Mouse (Mus musculus): ENCODE results near the gene Irf7. TPM values are rescaled to one million over a fixed set of nuclear protein-coding genes. Genes with fewer than 3 reads are reported as not detected.
A peak's percentile ranks its signal among the peaks of the same experiment; 100 is the strongest.
"Not testable (repeated sequence)": the region's sequence is repeated elsewhere in the genome, so short reads cannot be mapped to it uniquely, and the experiment has no call there.

The Irf7 gene
- polyA plus RNA-seq, 1 experiment, result 159 TPM

DNA sequence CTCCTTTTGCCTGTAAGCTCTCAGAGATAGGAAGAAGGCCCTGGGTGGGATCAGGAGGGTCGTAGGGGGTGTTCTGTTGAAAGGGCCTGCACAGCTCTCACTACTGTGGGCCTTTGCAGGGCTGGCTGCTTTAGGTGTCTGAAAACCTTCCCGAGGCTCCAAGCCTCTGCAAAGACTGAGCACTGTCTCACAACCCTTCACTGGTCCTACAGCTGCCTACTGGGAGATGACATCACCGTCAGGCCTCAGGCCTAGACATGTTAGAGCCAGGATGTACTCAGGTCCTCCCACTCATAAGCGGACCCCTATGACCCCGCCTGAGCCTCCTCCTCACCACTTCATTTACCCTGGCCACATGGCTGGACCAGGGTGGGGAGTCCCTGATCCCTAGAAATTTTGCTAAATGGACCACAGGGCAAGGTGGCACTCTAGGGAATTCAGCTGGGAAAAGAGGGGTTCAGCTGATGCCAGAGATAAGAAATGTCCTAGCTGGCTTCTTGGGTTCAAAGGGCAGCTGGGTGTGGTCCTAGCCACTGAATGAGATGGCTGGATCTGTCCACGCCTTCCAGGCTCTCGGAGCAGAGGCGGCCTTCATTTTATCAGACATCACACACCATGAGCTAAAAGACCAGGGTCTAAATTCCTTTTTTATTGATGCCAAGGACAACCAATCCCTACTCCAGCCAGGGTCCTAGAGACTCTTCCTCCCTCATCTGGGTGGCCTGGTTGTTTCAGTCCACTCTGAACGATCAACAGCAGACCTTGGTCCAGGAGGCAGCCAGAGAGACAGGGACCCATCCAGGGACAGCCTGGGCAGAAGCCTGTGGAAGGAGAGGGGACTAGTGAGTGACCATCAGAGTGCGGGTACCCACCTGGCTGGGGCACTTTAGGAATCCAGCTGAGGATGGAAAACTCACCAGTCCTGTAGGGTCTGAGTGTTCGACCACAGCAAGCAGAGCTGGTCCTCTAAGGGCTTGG is 11.7 kb upstream of the Irf7 start:
- DNase-seq (ENCODE audit: low read depth, low spot score), result peak; percentile 64

DNA sequence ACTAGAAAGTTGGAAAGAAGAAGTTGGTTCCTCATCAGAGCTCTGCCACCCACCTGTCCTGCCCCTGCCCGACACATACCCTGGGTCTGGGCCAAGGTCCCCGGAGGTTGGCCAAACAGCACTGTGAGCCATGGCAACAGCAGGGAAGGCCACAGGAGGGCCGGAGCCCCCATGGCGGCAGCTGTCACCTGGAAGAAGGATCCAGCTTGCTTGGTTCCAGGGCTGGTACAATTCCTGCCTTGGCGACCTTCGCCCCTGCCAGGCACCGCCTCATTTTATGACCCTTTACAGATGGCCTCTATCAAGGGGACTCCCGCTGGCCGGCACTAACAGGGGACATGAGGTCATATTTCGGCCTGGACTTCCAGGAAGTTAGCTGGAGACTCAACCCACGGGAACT is 10.3 kb upstream of the Irf7 start, which contains the start of gene Cdhr5:
Gene Cdhr5 (minus strand): TSS at position 241 of the 400 bp plus-strand sequence.
- peak; percentile 87 for DNase-seq (ENCODE audit: low read depth, low spot score)
- 17% methylated on average over 11 of the region's 11 CpGs for WGBS

More for the DNA sequence above, 11.7 kb upstream of the Irf7 start:
- WGBS, result 51% methylated on average over 11 of the region's 11 CpGs

DNA sequence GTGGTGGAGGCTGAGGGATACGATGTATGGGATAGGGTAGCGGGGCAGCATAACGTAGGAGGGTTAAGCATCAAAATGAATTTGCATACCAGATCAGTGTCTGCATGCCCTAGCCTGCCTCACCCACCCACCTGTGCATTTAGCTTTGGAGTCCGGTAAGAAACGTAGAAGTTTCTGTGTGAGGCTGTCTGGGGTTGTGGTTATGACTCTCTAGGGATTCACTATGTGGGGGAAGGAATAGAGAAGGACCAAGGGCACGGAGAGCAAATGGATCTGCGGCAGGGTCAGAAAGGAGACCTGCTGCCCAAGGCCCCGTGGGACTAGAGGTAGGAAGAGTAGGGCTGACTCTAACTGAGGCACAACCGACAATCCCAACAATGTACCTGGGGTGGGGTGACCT is 9.1 kb upstream of the Irf7 start:
- no peak for DNase-seq (ENCODE audit: low read depth, low spot score)
- 84% methylated on average over 9 of the region's 9 CpGs for WGBS

DNA sequence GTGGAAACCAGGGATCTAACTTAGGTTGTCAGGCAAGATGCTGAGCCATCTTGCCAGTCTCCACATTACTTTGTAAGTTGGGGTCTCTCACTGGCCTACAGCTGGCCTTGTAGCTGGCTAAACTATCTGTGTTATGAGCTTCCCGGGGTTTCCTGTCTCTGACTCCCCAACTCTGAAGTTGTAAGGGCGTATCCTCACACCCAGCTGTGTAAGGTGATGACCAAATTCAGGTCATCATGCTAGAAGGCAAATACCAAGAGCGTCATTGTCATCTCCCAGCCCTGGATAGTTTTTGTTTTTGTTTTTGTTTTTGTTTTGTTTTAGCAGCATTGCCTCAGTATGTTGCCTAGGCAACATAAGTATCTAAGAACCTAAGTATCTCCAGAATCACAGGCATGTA is 4.3 kb upstream of the Irf7 start:
- WGBS, result 87% methylated on average over 3 of the region's 3 CpGs
- no peak for DNase-seq (ENCODE audit: low read depth, low spot score)

DNA sequence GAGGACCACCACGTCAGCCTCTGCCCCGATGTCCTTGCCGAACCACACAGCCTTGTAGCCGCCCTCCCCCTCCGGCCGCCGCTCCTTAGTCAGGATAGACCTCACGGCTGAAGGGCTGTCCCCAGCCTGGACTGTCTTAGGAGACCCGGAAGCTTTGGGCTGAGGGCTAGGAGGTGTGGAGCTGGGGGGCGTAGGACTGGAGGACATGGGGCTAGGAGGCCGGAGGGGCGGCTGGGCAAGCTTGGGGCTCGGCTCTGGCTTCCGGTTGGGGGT is 2.9 kb upstream of the Irf7 start:
- 69% methylated on average over 14 of the region's 14 CpGs for WGBS
- DNase-seq (ENCODE audit: low read depth, low spot score), result no peak

DNA sequence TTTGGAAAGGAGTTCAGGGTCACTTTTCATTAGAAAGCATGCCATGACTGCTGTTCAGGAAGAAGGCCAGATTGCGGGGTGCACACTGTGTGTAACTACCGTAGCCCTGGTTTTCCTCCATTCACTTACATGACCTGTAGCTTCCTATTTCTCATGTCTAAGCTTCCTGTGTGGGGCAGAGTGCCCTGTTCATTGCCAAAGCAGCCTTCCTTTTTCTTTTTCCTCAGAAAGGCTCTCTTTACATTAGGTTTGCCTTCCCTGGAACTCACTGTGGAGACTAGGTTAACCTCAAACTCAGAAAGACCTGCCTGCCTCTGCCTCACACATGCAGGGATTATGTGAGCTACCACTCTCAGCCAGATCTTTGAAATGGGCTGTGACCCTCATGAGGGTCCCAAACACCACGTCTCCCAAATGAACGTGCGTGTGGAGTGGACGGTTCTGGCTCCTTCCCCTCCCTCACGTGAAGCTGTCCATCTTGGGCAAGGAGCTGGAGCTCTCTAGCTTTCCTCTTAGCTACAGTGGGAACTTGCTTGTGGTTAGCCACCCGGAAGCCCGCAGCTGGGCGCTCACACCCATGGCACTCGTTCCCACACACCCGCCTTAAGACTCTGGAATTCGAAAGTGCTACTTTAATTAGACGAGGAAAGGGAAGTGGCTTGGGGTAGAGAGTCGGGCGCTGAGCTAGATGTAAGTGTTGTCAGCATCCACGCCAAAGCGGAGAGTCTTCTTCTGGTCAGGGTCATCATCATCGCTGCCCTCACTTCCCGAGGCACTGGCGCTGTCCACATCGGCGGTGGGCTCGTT is 2.4 kb upstream of the Irf7 start:
- no peak for DNase-seq (ENCODE audit: low read depth, low spot score)

DNA sequence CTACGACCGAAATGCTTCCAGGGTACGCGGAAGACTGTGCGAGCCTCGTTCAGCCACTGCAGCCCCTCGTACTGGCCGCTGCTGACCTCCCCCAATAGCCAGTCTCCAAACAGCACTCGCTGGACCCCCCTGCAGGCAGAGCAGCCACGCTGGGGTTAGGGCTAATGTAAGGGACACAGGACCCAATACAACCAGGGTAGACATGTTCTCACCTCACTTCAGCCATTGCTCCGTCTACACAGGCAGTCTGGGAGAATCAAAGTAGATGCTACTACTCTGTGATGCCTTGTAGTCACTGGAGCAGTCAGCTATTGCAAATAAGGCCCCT is 906 bp downstream of the Irf7 start:
- 41% methylated on average over 11 of the region's 11 CpGs for WGBS
- DNase-seq (ENCODE audit: low read depth, low spot score), result no peak

More for the DNA sequence above, 2.4 kb upstream of the Irf7 start:
- WGBS, result 60% methylated on average over 24 of the region's 24 CpGs

DNA sequence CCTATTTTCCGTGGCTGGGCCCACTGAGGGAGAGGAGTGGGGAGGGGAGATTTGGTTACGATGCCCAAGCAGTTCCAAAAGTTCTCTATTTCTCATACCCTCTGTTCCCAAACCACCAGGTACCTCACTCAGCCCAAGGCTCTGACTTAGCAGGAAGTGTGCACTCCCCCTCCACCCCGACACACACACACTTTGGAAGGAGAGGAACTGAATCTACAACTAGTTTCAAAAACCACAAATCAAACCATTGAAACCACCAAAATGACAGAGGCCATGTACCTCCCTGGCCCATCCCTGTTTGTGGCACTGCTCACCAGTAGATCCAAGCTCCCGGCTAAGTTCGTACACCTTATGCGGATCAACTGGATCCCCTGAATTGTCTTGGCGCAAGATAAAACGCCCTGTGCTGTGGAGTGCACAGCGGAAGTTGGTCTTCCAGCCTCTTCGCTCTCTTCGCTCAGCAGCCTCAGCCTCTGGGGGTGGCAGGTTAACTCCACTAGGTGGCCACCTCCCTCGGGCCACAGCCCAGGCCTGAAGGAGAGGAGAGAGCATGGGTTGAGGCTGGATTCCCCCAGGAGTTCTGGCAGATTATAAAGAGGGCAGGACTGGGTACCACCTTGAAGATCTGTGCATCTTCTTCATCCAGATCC is 1.4 kb downstream of the Irf7 start:
- WGBS, result 21% methylated on average over 12 of the region's 12 CpGs
- DNase-seq (ENCODE audit: low read depth, low spot score), result no peak

DNA sequence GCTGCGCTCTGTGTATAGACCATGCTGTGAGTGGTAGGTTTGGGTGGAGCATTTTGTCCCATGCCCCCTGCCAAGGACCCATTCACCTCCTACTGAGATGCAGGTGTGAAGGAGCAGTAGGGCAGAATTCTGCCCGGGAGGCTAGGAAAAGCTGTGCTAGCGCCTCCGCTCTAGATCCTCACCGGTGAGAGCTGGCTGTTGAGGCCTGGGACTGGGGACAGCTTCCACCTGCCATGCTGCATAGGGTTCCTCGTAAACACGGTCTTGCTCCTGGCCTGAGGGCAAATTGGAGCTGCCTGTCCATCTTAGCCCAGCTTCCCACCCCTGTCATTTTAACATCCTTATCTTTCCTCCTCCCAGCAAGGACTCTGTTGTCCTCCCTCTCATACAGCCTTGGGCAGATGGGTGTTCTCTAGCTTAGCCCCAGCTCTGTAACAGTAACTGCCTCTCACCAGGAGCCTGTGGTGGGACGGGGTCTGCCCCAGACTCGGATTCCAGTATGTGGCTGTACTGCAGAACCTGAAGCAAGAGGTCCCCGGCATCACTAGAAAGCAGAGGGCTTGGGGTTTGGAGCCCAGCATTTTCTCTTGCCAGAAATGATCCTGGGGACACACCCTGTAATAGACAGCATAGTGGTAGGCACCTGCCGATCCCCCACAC is 2.1 kb downstream of the Irf7 start:
- 70% methylated on average over 11 of the region's 11 CpGs for WGBS
- no peak for DNase-seq (ENCODE audit: low read depth, low spot score)

DNA sequence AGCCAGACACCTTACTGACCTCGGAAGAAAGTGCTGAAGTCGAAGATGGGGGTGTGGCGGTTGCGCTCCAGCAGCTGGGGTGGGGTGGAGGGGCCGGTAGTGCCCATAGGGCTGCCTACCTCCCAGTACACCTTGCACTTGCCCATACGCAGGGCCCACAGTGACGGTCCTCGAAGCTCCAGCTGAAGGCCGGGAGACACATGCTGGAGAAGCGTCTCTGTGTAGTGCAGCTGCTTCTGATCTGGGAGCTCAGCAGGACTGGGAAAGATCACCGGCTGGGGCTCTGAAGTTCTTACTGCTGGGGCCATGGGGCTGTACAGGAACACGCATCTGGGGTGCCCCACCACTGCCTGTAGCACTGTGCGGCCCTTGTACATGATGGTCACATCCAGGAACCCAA is 2.6 kb downstream of the Irf7 start:
- no peak for DNase-seq (ENCODE audit: low read depth, low spot score)
- WGBS, result 85% methylated on average over 13 of the region's 13 CpGs

DNA sequence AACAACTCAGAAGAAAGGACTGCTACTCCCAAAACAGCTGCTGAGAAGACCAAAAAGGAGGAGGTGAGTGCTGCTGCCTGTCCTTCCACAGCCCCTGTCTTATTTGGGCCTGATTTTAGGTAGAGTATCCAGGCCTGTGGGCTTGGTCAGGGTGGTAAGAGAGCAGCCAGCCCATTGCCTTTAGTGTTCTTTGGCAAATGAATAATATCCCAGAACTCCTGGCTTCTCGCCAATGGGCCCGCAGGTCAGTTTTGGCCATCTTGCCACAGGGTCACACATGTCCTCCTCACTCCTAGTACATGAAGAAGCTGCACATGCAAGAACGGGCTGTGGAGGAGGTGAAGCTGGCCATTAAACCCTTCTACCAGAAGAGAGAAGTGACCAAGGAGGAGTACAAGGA is 4.8 kb downstream of the Irf7 start:
- WGBS, result 82% methylated on average over 3 of the region's 3 CpGs
- no peak for DNase-seq (ENCODE audit: low read depth, low spot score)

DNA sequence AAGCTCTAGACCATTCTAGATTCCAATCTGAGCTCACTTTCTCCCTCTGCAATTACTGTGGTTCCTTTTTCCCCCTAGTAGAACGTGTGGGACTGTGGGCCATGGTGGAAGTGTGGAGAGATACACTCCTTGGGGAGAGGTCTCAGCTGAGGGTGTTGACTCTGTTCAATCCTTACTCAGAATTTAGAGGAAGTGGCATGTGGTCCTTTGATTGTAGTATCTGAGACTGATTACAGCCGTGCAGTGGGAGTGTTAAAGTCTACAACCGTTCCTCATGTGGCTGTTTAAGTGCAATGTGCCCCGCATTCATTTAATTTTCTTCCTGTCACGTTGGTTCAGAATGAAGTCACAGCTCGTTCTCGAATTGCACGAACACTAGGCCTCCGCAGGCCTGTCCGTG is 10.1 kb downstream of the Irf7 start:
- WGBS, result 90% methylated on average over 10 of the region's 10 CpGs
- DNase-seq (ENCODE audit: low read depth, low spot score), result no peak

DNA sequence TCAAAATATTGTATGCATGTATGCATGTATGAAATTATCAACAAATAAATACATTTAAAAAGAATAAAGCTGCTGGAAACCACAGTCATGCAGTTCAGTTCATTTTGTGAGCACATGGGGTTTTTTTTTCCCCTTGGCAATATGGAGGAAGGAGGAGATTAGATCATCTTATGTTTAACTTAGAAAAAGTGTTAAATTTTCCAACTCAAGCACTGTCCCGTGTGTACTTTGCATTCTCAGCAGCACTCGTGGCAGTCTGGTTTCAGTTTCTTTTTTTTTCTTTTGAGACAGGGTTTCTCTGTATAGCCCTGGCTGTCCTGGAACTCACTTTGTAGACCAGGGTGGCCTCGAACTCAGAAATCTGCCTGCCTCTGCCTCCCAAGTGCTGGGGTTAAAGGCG is 15.8 kb downstream of the Irf7 start:
- 75% methylated on average over 4 of the region's 4 CpGs for WGBS
- not testable (repeated sequence) for DNase-seq (ENCODE audit: low read depth, low spot score)

DNA sequence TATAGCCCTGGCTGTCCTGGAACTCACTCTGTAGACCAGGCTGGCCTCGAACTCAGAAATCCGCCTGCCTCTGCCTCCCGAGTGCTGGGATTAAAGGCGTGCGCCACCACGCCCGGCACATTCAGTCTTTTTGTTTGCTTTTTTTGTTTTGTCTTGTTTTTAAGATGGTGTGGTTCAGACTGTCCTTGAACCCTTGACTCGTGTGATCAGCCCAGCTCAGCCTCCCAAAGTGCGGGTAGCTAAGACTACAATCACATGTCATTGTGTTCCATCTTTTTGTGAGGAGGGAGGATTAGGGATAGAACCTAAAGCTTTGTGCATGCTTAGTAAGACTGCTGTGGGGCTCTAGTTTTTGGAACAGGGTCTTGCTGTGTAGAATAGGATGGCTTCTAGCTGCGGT is 34.7 kb downstream of the Irf7 start:
- DNase-seq (ENCODE audit: low read depth, low spot score), result no peak
- 81% methylated on average over 10 of the region's 10 CpGs for WGBS

DNA sequence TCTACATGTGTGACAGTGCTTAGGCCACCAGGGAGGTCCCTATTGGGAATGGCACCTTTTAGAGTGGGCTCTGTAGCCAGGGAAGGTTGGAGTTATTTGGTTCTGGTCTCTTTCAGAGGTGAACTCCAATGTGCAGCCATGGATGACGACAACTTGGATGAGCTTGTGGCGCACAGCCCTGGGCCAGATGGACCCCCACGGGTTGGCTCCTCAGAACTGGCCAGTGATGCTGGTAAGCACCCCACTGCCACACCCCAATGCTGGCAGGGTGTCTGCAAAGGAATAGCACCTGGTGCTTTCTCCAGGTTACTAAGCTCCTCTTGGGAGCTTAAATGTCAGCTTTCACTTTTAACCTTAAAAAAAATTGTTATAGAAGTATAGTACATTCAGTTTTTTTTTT is 35.2 kb downstream of the Irf7 start:
- 81% methylated on average over 3 of the region's 3 CpGs for WGBS
- DNase-seq (ENCODE audit: low read depth, low spot score), result no peak

DNA sequence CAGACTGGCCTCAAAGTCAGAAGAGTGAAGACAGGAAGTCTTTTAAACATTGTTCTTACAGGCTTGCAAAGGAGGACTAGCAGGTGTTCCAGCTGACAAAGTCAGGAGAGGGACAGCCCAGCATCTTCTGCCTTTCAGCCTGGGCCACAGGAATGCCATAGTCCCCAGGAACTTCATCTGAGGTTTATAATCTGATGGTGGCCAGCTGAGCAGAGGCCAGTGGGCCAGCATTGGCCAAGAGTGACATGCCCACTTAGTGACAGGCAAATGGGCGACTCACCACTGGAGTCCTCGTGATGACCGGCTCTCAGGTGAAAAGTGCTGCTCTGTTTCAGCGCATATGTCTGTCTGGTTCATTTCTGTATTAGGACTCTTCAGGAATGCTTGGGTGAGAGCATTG is 35.7 kb downstream of the Irf7 start:
- 84% methylated on average over 4 of the region's 4 CpGs for WGBS
- DNase-seq (ENCODE audit: low read depth, low spot score), result no peak

DNA sequence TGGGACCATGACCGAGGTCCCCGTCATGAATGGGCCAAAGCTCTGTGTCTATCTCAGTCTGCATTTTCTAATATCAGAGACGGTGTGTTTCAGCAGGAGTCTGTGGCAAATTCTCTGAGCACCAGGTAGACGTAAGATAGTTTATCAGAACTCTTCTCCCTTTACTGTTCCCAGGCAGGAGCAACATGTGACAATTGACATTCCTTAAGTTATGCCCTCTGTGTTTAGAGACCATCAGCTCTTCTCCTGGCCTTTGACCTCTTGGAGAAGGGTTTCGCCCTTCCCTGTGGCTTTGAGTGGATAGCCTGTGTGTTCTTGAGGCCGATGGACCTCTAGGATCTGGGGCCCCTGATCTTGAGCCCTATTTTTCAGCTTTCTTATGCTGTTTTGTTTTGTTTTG is 36.6 kb downstream of the Irf7 start:
- WGBS, result 25% methylated on average over 6 of the region's 6 CpGs
- no peak for DNase-seq (ENCODE audit: low read depth, low spot score)

DNA sequence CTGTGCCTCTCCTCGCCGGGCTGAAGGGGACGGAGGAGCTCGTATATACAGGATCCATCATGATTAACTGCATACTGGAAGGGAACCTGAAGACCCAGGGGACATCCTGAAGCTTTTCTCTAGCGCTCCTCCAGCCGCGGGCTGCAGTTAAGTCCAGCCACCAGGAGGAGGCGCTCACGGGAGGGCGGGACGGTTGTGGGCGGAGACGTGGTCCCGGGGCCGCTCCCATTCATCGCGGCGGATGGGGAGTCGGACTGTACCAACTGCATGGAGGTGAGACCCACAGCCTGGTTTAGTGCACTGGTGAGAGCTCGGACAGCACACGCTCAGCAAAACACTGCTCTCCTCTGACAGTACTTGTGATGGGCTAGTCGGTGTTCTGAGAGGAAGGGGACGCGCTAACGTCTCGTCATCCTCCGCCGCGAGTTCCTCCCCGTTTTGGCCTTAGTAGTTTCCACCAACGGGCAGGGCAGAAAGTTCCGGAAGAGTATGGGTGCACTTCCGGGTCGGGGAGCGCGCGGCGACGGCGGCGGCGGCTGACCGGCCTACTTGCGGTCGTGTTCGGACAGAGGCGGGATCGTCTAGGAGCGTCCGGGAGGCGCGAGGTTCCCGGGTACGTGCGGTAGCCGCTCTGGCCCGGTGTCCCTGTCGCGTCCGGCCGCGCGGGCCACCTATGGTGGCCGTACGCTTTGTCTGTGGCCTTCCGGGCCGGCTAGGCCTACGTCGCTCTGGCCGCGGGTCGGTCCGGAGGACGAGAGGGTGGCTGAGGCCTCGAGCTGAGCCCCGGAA is 37.8 kb downstream of the Irf7 start, which contains the start of gene Phrf1:
Gene Phrf1 (plus strand): TSS at position 506 of the 789 bp plus-strand sequence.
- DNase-seq (ENCODE audit: low read depth, low spot score), result peak; percentile 66
- WGBS, result under 1% methylated on average over 76 of the region's 76 CpGs

DNA sequence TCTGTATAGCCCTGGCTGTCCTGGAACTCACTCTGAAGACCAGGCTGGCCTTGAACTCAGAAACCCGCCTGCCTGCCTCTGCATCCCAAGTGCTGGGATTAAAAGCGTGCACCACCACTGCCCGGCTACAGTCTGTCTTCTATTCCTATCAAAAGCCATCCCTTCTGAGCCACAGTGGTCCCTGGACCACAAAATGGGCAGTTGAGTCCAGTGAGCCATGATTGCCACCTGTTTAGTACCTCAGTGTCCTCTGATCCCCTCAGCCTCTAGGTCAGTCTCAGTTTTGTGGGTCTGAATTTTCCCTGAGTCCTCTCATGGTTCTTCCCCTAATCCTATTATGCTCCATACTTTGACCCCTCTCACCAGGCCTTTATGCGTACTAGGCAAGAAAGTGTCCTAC is 38.5 kb downstream of the Irf7 start:
- 82% methylated on average over 4 of the region's 4 CpGs for WGBS
- no peak for DNase-seq (ENCODE audit: low read depth, low spot score)

All from large intestine, adult 2 months (tissue).